Mouse (Mus musculus): ENCODE measurements around the gene Kdelr1.
A peak's percentile ranks its signal among the peaks of the same experiment; 100 is the strongest.

Gene Kdelr1

GRCm38 (mm10) chr7:45872624-45873023 lies at the start of gene Kdelr1:
TSS of gene Kdelr1 (plus strand) at chr7:45872772.
- peak; percentile 80 to 88 for DNase-seq (ENCODE audit: low spot score in 2 of 2)

GRCm38 (mm10) chr7:45824598-45824997 lies 48.0 kb upstream of the Kdelr1 start, which contains the start of gene Kcnj14:
TSS of gene Kcnj14 (minus strand) at chr7:45824782.
- no peak for DNase-seq (ENCODE audit: low spot score in 2 of 2)

GRCm38 (mm10) chr7:45826631-45827030 lies 45.9 kb upstream of the Kdelr1 start:
- no peak for DNase-seq (ENCODE audit: low spot score in 2 of 2)

GRCm38 (mm10) chr7:45830427-45831127 lies 42.0 kb upstream of the Kdelr1 start, which contains the start of gene Grwd1:
TSS of gene Grwd1 (minus strand) at chr7:45830944.
- DNase-seq (ENCODE audit: low spot score in 2 of 2) = peak; percentile 69 to 80

GRCm38 (mm10) chr7:45831128-45831525 lies 41.4 kb upstream of the Kdelr1 start:
- DNase-seq (ENCODE audit: low spot score in 2 of 2) = no peak

- no peak for DNase-seq (ENCODE audit: low spot score in 2 of 2)
Measured at GRCm38 (mm10) chr7:45832428-45832827, 40.1 kb upstream of the Kdelr1 start.

GRCm38 (mm10) chr7:45833148-45833790 lies 39.3 kb upstream of the Kdelr1 start:
- DNase-seq (ENCODE audit: low spot score in 2 of 2) = no peak

- DNase-seq (ENCODE audit: low spot score in 2 of 2) = no peak
Measured at GRCm38 (mm10) chr7:45833924-45834323, 38.6 kb upstream of the Kdelr1 start.

- DNase-seq (ENCODE audit: low spot score in 2 of 2) = no peak
Measured at GRCm38 (mm10) chr7:45842950-45843744, 29.4 kb upstream of the Kdelr1 start.

- no peak for DNase-seq (ENCODE audit: low spot score in 2 of 2)
Measured at GRCm38 (mm10) chr7:45848447-45849027, 24.0 kb upstream of the Kdelr1 start.

GRCm38 (mm10) chr7:45850661-45851060 lies 21.9 kb upstream of the Kdelr1 start:
- no peak for DNase-seq (ENCODE audit: low spot score in 2 of 2)

GRCm38 (mm10) chr7:45853089-45853488 lies 19.5 kb upstream of the Kdelr1 start:
- no peak for DNase-seq (ENCODE audit: low spot score in 2 of 2)

GRCm38 (mm10) chr7:45856950-45857901 lies 15.3 kb upstream of the Kdelr1 start:
- no peak for DNase-seq (ENCODE audit: low spot score in 2 of 2)

GRCm38 (mm10) chr7:45859008-45859407 lies 13.6 kb upstream of the Kdelr1 start:
- no peak for DNase-seq (ENCODE audit: low spot score in 2 of 2)

- no peak for DNase-seq (ENCODE audit: low spot score in 2 of 2)
Measured at GRCm38 (mm10) chr7:45862804-45863203, 9.8 kb upstream of the Kdelr1 start.

GRCm38 (mm10) chr7:45864435-45864834 lies 8.1 kb upstream of the Kdelr1 start:
- no peak for DNase-seq (ENCODE audit: low spot score in 2 of 2)

GRCm38 (mm10) chr7:45865925-45866910 lies 6.4 kb upstream of the Kdelr1 start:
- peak; percentile 57 to 63 for DNase-seq (ENCODE audit: low spot score in 2 of 2)

GRCm38 (mm10) chr7:45867871-45868270 lies 4.7 kb upstream of the Kdelr1 start:
- no peak for DNase-seq (ENCODE audit: low spot score in 2 of 2)

- no peak for DNase-seq (ENCODE audit: low spot score in 2 of 2)
Measured at GRCm38 (mm10) chr7:45869107-45869670, 3.4 kb upstream of the Kdelr1 start.
